Mouse (Mus musculus): ENCODE results near the gene Serpina9. TPM values are rescaled to one million over a fixed set of nuclear protein-coding genes. Genes with fewer than 3 reads are reported as not detected.
A peak's percentile ranks its signal among the peaks of the same experiment; 100 is the strongest.

The Serpina9 gene
- total and polyA plus RNA-seq, 3 experiments, result 0.62 TPM; not detected in 2

DNA sequence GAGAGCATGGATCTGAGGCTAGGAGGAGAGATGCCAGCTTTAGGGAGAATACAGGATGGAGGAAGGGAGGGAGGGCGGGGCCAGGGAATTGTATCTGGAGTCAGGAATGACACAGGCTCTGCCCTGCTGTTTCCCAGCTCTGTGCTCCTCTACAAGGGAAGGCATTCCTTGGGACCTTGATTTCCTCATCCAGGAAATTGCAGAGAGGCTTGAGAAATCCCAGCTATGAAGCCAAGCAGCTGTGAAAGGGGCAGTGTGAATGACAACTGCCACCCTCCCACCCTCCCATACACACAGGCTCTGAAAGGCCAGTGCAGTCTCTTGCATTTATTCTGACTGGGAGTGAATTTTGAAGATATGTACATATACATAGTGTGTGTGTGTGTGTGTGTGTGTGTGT lies 40.4 kb upstream of the Serpina9 start:
- DNase-seq, result no peak
- intact Hi-C loops (cut with DNase I), result no loop called here
- TF ChIP-seq CTCF (IDR thresholded peaks at IDR 0.05) (no peak), POLR2A (IDR thresholded peaks at IDR 0.05; ENCODE audit: insufficient read depth, low read depth, low read length) (no peak), EP300 (IDR thresholded peaks at IDR 0.05; ENCODE audit: insufficient read depth, low read depth, low read length) (no peak)
- Histone ChIP-seq H3K79me2 (replicated peaks; ENCODE audit: control insufficient read depth, insufficient read depth, low read length) (no peaks in the 10 kb centered on the region), H3K27me3 (ENCODE audit: control insufficient read depth, insufficient read depth, low read length) (no peaks in the 10 kb centered on the region), H3K36me3 (ENCODE audit: control insufficient read depth, insufficient read depth, low read length) (no peaks in the 10 kb centered on the region), H3K4me1 (ENCODE audit: control insufficient read depth, insufficient read depth, low read length) (no peaks in the 10 kb centered on the region), H3K9ac (ENCODE audit: low read depth, low read length) (no peak overlapping the region), H3K27ac (no peak overlapping the region), H3K4me3 (no peak overlapping the region)
- 20% methylated on average over 1 of the region's 1 CpGs for WGBS

- 77% methylated on average over 8 of the region's 8 CpGs for WGBS
- Histone ChIP-seq H3K36me3 (ENCODE audit: control insufficient read depth, insufficient read depth, low read length) (no peaks in the 10 kb centered on the region), H3K4me3 (no peak overlapping the region), H3K27me3 (ENCODE audit: control insufficient read depth, insufficient read depth, low read length) (no peaks in the 10 kb centered on the region), H3K79me2 (replicated peaks; ENCODE audit: control insufficient read depth, insufficient read depth, low read length) (no peaks in the 10 kb centered on the region), H3K27ac (no peak overlapping the region), H3K4me1 (ENCODE audit: control insufficient read depth, insufficient read depth, low read length) (peaks cover 2% of the 10 kb centered on the region; the same call in 1 of the 2 replicates), H3K9ac (ENCODE audit: low read depth, low read length) (no peak overlapping the region)
- intact Hi-C loops (cut with DNase I), result no loop called here
- no peak for TF ChIP-seq POLR2A (IDR thresholded peaks at IDR 0.05; ENCODE audit: insufficient read depth, low read depth, low read length)
- TF ChIP-seq EP300 (IDR thresholded peaks at IDR 0.05; ENCODE audit: insufficient read depth, low read depth, low read length), result no peak
- no peak for TF ChIP-seq CTCF (IDR thresholded peaks at IDR 0.05)
- no peak for DNase-seq
These were observed 32.2 kb upstream of the Serpina9 start for GRCm38 (mm10) chr12:104045713-104046112.

- intact Hi-C loops (cut with DNase I), result no loop called here
- H3K4me3 ChIP-seq, result no peak within 1 kb of the TSS
- no peaks in the 10 kb centered on the region for H3K36me3 ChIP-seq (ENCODE audit: control insufficient read depth, insufficient read depth, low read length)
- no peak for TF ChIP-seq EP300 (IDR thresholded peaks at IDR 0.05; ENCODE audit: insufficient read depth, low read depth, low read length)
- no peak for TF ChIP-seq CTCF (IDR thresholded peaks at IDR 0.05)
- TF ChIP-seq POLR2A (IDR thresholded peaks at IDR 0.05; ENCODE audit: insufficient read depth, low read depth, low read length), result no peak
- no peak within 1 kb of the TSS for H3K27ac ChIP-seq
- no peak for DNase-seq
- no peaks in the 10 kb centered on the region for H3K27me3 ChIP-seq (ENCODE audit: control insufficient read depth, insufficient read depth, low read length)
- no peaks in the 10 kb centered on the region for H3K79me2 ChIP-seq (replicated peaks; ENCODE audit: control insufficient read depth, insufficient read depth, low read length)
- no peak within 1 kb of the TSS for H3K9ac ChIP-seq (ENCODE audit: low read depth, low read length)
- WGBS, result 85% methylated on average over 7 of the region's 7 CpGs
- H3K4me1 ChIP-seq (ENCODE audit: control insufficient read depth, insufficient read depth, low read length), result peaks cover 2% of the 10 kb centered on the region; the same call in 1 of the 2 replicates
These were observed 30.8 kb upstream of the Serpina9 start, which contains the start of gene Serpina12 for GRCm38 (mm10) chr12:104044343-104044742. Serpina12 (minus strand) TSS chr12:104044443.

- Histone ChIP-seq H3K27me3 (ENCODE audit: control insufficient read depth, insufficient read depth, low read length) (no peaks in the 10 kb centered on the region), H3K9ac (ENCODE audit: low read depth, low read length) (no peak overlapping the region), H3K27ac (no peak overlapping the region), H3K36me3 (ENCODE audit: control insufficient read depth, insufficient read depth, low read length) (no peaks in the 10 kb centered on the region), H3K4me3 (no peak overlapping the region), H3K4me1 (ENCODE audit: control insufficient read depth, insufficient read depth, low read length) (peaks cover 2% of the 10 kb centered on the region; the same call in 1 of the 2 replicates), H3K79me2 (replicated peaks; ENCODE audit: control insufficient read depth, insufficient read depth, low read length) (no peaks in the 10 kb centered on the region)
- WGBS, result 86% methylated on average over 2 of the region's 2 CpGs
- intact Hi-C loops (cut with DNase I), result no loop called here
- no peak for TF ChIP-seq POLR2A (IDR thresholded peaks at IDR 0.05; ENCODE audit: insufficient read depth, low read depth, low read length)
- no peak for TF ChIP-seq CTCF (IDR thresholded peaks at IDR 0.05)
- TF ChIP-seq EP300 (IDR thresholded peaks at IDR 0.05; ENCODE audit: insufficient read depth, low read depth, low read length), result no peak
- DNase-seq, result no peak
These were observed 29.2 kb upstream of the Serpina9 start for GRCm38 (mm10) chr12:104042753-104043152.

DNA sequence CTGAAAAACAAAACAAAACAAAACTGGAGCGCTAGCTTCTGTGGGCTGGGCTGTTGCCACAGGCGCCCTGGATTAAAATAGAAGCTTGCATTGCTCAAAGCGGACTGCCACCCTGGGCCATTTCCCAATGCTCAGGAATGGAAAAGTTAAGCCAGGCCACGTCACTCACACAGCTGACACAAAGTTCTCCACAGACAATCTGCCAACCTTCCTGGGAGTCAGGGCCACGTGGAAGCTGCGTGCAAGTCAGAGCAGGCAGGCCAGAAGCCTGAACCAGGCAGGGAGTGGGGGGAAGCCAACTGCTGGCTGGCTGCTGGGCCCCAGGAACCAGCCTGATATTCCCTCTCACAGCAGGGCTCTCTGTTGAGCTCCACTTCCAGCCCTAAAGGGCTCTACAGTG lies 27.8 kb upstream of the Serpina9 start:
- 35% methylated on average over 6 of the region's 6 CpGs for WGBS
- TF ChIP-seq CTCF (IDR thresholded peaks at IDR 0.05) (no peak), POLR2A (IDR thresholded peaks at IDR 0.05; ENCODE audit: insufficient read depth, low read depth, low read length) (no peak), EP300 (IDR thresholded peaks at IDR 0.05; ENCODE audit: insufficient read depth, low read depth, low read length) (peak; percentile 80; the same call in 1 of the 2 replicates)
- H3K4me3 ChIP-seq, result no peak overlapping the region

DNA sequence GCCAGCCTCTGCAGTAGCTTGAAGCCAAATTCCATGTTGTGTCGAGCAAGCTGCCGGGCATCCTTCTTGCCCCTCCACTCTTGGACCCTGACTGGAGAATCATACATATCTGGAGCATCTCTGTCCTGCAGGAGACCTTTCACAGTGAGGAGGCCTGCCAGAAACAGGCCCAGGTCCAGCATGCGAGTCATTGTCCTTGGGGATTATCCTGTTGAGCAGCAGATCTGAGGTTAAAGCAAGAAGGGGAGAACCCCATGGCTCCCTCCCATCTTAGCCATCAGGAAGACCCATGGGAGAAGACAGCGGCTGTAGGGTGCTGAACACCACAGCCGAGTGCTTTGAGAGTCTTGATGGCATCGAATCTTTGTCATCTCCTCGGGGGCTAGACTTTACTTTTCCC lies 24.6 kb upstream of the Serpina9 start:
- no peaks in the 10 kb centered on the region for H3K79me2 ChIP-seq (replicated peaks; ENCODE audit: control insufficient read depth, insufficient read depth, low read length)
- 75% methylated on average over 7 of the region's 7 CpGs for WGBS
- no peak overlapping the region for H3K9ac ChIP-seq (ENCODE audit: low read depth, low read length)
- H3K27ac ChIP-seq, result no peak overlapping the region
- intact Hi-C loops (cut with DNase I), result no loop called here
- no peak for TF ChIP-seq EP300 (IDR thresholded peaks at IDR 0.05; ENCODE audit: insufficient read depth, low read depth, low read length)
- TF ChIP-seq CTCF (IDR thresholded peaks at IDR 0.05), result no peak
- TF ChIP-seq POLR2A (IDR thresholded peaks at IDR 0.05; ENCODE audit: insufficient read depth, low read depth, low read length), result no peak
- no peak for DNase-seq
- H3K4me3 ChIP-seq, result no peak overlapping the region
- H3K4me1 ChIP-seq (ENCODE audit: control insufficient read depth, insufficient read depth, low read length), result peaks cover 2% of the 10 kb centered on the region; the same call in 1 of the 2 replicates
- no peaks in the 10 kb centered on the region for H3K27me3 ChIP-seq (ENCODE audit: control insufficient read depth, insufficient read depth, low read length)
- H3K36me3 ChIP-seq (ENCODE audit: control insufficient read depth, insufficient read depth, low read length), result no peaks in the 10 kb centered on the region

More for the DNA sequence above, 27.8 kb upstream of the Serpina9 start:
- Histone ChIP-seq H3K79me2 (replicated peaks; ENCODE audit: control insufficient read depth, insufficient read depth, low read length) (no peaks in the 10 kb centered on the region), H3K27me3 (ENCODE audit: control insufficient read depth, insufficient read depth, low read length) (no peaks in the 10 kb centered on the region), H3K36me3 (ENCODE audit: control insufficient read depth, insufficient read depth, low read length) (no peaks in the 10 kb centered on the region), H3K9ac (ENCODE audit: low read depth, low read length) (no peak overlapping the region), H3K4me1 (ENCODE audit: control insufficient read depth, insufficient read depth, low read length) (peaks cover 2% of the 10 kb centered on the region; the same call in 1 of the 2 replicates), H3K27ac (peak overlapping the region; percentile 91)
- peak; percentile 56 to 86 for DNase-seq
- intact Hi-C loops (cut with DNase I), result no loop called here
